ENCODE assay signal across 18 mouse cellular contexts in the genomic region with DNA sequence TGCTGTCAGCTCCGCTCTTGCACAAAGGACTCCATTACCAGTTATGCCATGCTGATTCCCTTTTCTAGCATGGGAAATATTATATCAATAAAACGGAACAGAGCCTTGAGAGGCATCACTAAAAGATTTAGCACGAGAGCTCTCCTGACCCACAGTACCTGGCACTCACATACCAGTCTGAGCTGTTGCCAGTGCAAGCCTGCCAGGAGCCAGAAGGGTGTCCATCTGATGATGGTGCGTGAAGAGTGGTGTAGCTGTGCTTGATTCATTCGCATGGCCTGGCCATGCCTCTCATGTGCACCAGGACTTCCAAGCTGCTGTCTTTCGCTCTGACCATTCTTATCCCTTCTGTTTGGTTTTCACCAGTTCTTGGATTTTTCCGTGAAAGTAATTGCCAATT.
DNase-seq lines count a peak whose midpoint lies in the region; ATAC-seq lines count a peak whose summit lies in the region.
"Had no signal": no experiment of that assay in that cellular context is flagged by ENCODE, and none has a peak within 500 bp of the region (broad histone marks: within the 10 kb centered on the region; RNA-seq: fewer than 3 reads in every experiment).

No protein-coding gene starts in this region.

- H3K27ac ChIP-seq in forebrain, embryonic 16.5 days (ENCODE audit: low read length), result no peak overlapping the region
- no peak overlapping the region for H3K27ac ChIP-seq in forebrain, embryonic 15.5 days (replicated peaks)
- H3K27ac ChIP-seq: embryonic facial prominence, embryonic 13.5 days; gastrocnemius, adult 2 months; hindbrain, embryonic 13.5 days; intestine, embryonic 15.5 days had no signal

- no peak overlapping the region for H3K4me2 ChIP-seq in forebrain, embryonic 16.5 days (ENCODE audit: low read length)
- no peak overlapping the region for H3K4me2 ChIP-seq in forebrain, embryonic 15.5 days (replicated peaks)
- H3K4me2 ChIP-seq: embryonic facial prominence, embryonic 13.5 days; hindbrain, embryonic 13.5 days; intestine, embryonic 15.5 days had no signal

- H3K9me3 ChIP-seq in forebrain, embryonic 16.5 days (ENCODE audit: control insufficient read depth, low read length), result no peaks in the 10 kb centered on the region
- no peaks in the 10 kb centered on the region for H3K9me3 ChIP-seq in forebrain, embryonic 15.5 days
- H3K9me3 ChIP-seq: embryonic facial prominence, embryonic 13.5 days; hindbrain, embryonic 13.5 days; intestine, embryonic 15.5 days had no signal

- no peaks in the 10 kb centered on the region for H3K36me3 ChIP-seq in forebrain, embryonic 16.5 days (ENCODE audit: control insufficient read depth, insufficient read depth)
- H3K36me3 ChIP-seq in forebrain, embryonic 15.5 days, result no peaks in the 10 kb centered on the region
- H3K36me3 ChIP-seq: embryonic facial prominence, embryonic 13.5 days; hindbrain, embryonic 13.5 days; intestine, embryonic 15.5 days had no signal

- ATAC-seq in forebrain, embryonic 16.5 days, result 0 out of 2 replicates have a peak, but pooled peaks have one; percentile 31
- no peak for ATAC-seq in forebrain, embryonic 15.5 days (replicated peaks)
- ATAC-seq: intestine, embryonic 15.5 days had no signal

- H3K4me1 ChIP-seq in forebrain, embryonic 16.5 days (replicated peaks; ENCODE audit: control insufficient read depth, insufficient read depth, low read length), result peaks cover 4% of the 10 kb centered on the region; the same call in 1 of the 2 replicates
- H3K4me1 ChIP-seq in forebrain, embryonic 15.5 days, result peaks cover 18% of the 10 kb centered on the region

- peak; percentile 76 to 79 for DNase-seq in cerebellum, postnatal 14 days
- DNase-seq in cerebellum, adult 9-11 months, result no peak
- peak; percentile 29 to 37 for DNase-seq in layer of hippocampus, postnatal 10 days (ENCODE audit: low spot score in 2 of 2)
- DNase-seq in layer of hippocampus, postnatal 25 days (ENCODE audit: extremely low spot score in 1 of 2, low spot score in 1 of 2), result no peak
- peak; percentile 6 for DNase-seq in brain, adult 2 months (ENCODE audit: low read depth, low spot score)
- no peak for DNase-seq in kidney, adult 9 months
- DNase-seq: adrenal gland, postnatal 10 days; cerebellum, adult 9-10 months; gastrocnemius, adult 2 months; gastrocnemius, postnatal 25 days; heart, postnatal 10 days; heart, postnatal 4 days; kidney, adult 18-20 months had no signal

- no peaks in the 10 kb centered on the region for H3K27me3 ChIP-seq in forebrain, embryonic 16.5 days (replicated peaks; ENCODE audit: control insufficient read depth, insufficient read depth, low read length)
- H3K27me3 ChIP-seq in forebrain, embryonic 15.5 days, result no peaks in the 10 kb centered on the region
- H3K27me3 ChIP-seq: intestine, embryonic 15.5 days had no signal

- 62% methylated on average over 7 of the region's 7 CpGs for WGBS in forebrain, embryonic 16.5 days
- WGBS in forebrain, embryonic 15.5 days, result 63% methylated on average over 7 of the region's 7 CpGs

- H3K4me3 ChIP-seq in forebrain, embryonic 16.5 days (replicated peaks; ENCODE audit: low read length), result no peak overlapping the region
- no peak overlapping the region for H3K4me3 ChIP-seq in forebrain, embryonic 15.5 days
- H3K4me3 ChIP-seq: embryonic facial prominence, embryonic 13.5 days; gastrocnemius, adult 2 months; hindbrain, embryonic 13.5 days; intestine, embryonic 15.5 days had no signal

- no peak overlapping the region for H3K9ac ChIP-seq in forebrain, embryonic 16.5 days (replicated peaks; ENCODE audit: low read depth, low read length)
- H3K9ac ChIP-seq in forebrain, embryonic 15.5 days (replicated peaks), result no peak overlapping the region
- H3K9ac ChIP-seq: embryonic facial prominence, embryonic 13.5 days; hindbrain, embryonic 13.5 days; intestine, embryonic 15.5 days had no signal

Comparison
In these comparisons a context has a peak if more than half of its experiments do, and no peak if none do; other contexts are left out.
1. DNase-seq: peak in cerebellum, postnatal 14 days (2 of 2), layer of hippocampus, postnatal 10 days (2 of 2) and brain, adult 2 months (single experiment); none in cerebellum, adult 9-11 months (single experiment), layer of hippocampus, postnatal 25 days (0 of 2) and kidney, adult 9 months (single experiment).